16 mouse cellular contexts compared by ENCODE assay signal in the genomic region with DNA sequence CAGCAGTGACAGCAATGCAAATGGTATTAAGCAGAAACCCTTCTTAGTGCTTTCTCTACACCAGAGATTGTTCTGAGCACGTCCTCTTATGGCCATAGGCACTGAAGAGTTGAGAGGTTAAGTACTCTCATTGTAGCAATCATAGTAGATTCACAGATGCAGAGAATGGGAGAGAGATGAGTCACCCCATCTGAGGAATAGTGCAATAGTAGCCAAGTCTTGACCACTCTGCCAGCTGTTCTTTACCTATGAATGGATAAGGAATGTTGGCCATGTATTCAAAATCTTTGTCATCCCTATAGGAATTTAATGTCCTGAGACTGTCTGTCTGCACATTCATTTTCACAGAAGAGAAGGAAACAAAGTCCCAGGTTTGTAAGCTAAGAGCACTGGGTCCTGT.
"Had no signal": no experiment of that assay in that cellular context is flagged by ENCODE, and none has a peak within 500 bp of the region (broad histone marks: within the 10 kb centered on the region; RNA-seq: fewer than 3 reads in every experiment).

No protein-coding gene starts in this region.

- DNase-seq: retina, postnatal 1 day; right cerebral cortex, adult 18-20 months; right cerebral cortex, postnatal 14 days; right cerebral cortex, postnatal 25 days; right cerebral cortex, postnatal 4 days; spleen, adult 18-20 months; thymus, adult 18-20 months; thymus, adult 2 months; thymus, postnatal 14 days; thymus, postnatal 25 days; thymus, postnatal 36 days; thymus, postnatal 4 days had no signal

- H3K9me3 ChIP-seq: neural tube, embryonic 13.5 days; neural tube, embryonic 15.5 days; stomach, embryonic 15.5 days had no signal

- H3K36me3 ChIP-seq: neural tube, embryonic 13.5 days; neural tube, embryonic 15.5 days; stomach, embryonic 15.5 days had no signal

- H3K4me1 ChIP-seq: neural tube, embryonic 13.5 days; neural tube, embryonic 15.5 days; stomach, embryonic 15.5 days had no signal

- H3K4me3 ChIP-seq: neural tube, embryonic 13.5 days; neural tube, embryonic 15.5 days; stomach, embryonic 15.5 days had no signal

- H3K4me2 ChIP-seq: neural tube, embryonic 13.5 days; neural tube, embryonic 15.5 days; stomach, embryonic 15.5 days had no signal

- H3K27ac ChIP-seq: neural tube, embryonic 13.5 days; neural tube, embryonic 15.5 days; stomach, embryonic 15.5 days; stomach, postnatal 0 days had no signal

- H3K27me3 ChIP-seq: neural tube, embryonic 13.5 days; neural tube, embryonic 15.5 days; stomach, embryonic 15.5 days had no signal

- H3K9ac ChIP-seq: neural tube, embryonic 13.5 days; neural tube, embryonic 15.5 days; stomach, embryonic 15.5 days had no signal
